Mouse (Mus musculus) adrenal gland, postnatal 25 days (tissue): Measurements from ENCODE around the gene Jdp2. TPM values are rescaled to one million over a fixed set of nuclear protein-coding genes. Genes with fewer than 3 reads are reported as not detected.

ENCODE experiments used
- DNase-seq: peaks from one replicate; pipeline ENCODE4 v3.0.0; 2021; ENCODE audit warnings: mixed read lengths
- total RNA-seq: library from RNA; stranded (reverse); gene quantifications from 2 replicates; pipeline ENCODE4 v1.2.3, GENCODE M21; 2021

Jdp2 gene
- total RNA-seq, 1 experiment from 2014 or later, result 16.4 TPM

- no peak for DNase-seq
These were observed 39.9 kb downstream of the Jdp2 start for GRCm38 (mm10) chr12:85638541-85639325.

- no peak for DNase-seq
These were observed 40.6 kb downstream of the Jdp2 start for GRCm38 (mm10) chr12:85639326-85640008.

- no peak for DNase-seq
These were observed 42.2 kb downstream of the Jdp2 start for GRCm38 (mm10) chr12:85640852-85641563.

- DNase-seq, result no peak
These were observed 42.7 kb downstream of the Jdp2 start for GRCm38 (mm10) chr12:85641564-85641931.

GRCm38 (mm10) chr12:85643735-85644134 lies 44.9 kb downstream of the Jdp2 start:
- DNase-seq, result peak; percentile 14

- peak; percentile 38 for DNase-seq
These were observed 46.8 kb downstream of the Jdp2 start for GRCm38 (mm10) chr12:85645664-85646063.

GRCm38 (mm10) chr12:85647346-85647745 lies 48.5 kb downstream of the Jdp2 start:
- DNase-seq, result peak; percentile 32

GRCm38 (mm10) chr12:85647955-85648354 lies 49.1 kb downstream of the Jdp2 start:
- no peak for DNase-seq

GRCm38 (mm10) chr12:85659319-85659718 lies 60.5 kb downstream of the Jdp2 start:
- no peak for DNase-seq

GRCm38 (mm10) chr12:85660855-85661254 lies 62.0 kb downstream of the Jdp2 start:
- no peak for DNase-seq

- DNase-seq, result peak; percentile 43
These were observed 63.4 kb downstream of the Jdp2 start for GRCm38 (mm10) chr12:85662232-85662631.

GRCm38 (mm10) chr12:85662896-85663295 lies 64.1 kb downstream of the Jdp2 start:
- DNase-seq, result peak; percentile 74

GRCm38 (mm10) chr12:85666112-85666511 lies 67.3 kb downstream of the Jdp2 start:
- no peak for DNase-seq

GRCm38 (mm10) chr12:85667071-85667470 lies 68.2 kb downstream of the Jdp2 start:
- DNase-seq, result no peak

GRCm38 (mm10) chr12:85668696-85669095 lies 69.9 kb downstream of the Jdp2 start:
- no peak for DNase-seq

GRCm38 (mm10) chr12:85670080-85670479 lies 71.3 kb downstream of the Jdp2 start:
- DNase-seq, result no peak

GRCm38 (mm10) chr12:85673914-85674313 lies 75.1 kb downstream of the Jdp2 start:
- DNase-seq, result no peak

GRCm38 (mm10) chr12:85679117-85679516 lies 80.3 kb downstream of the Jdp2 start:
- no peak for DNase-seq

GRCm38 (mm10) chr12:85679808-85680207 lies 81.0 kb downstream of the Jdp2 start:
- DNase-seq, result no peak

- DNase-seq, result no peak
These were observed 83.5 kb downstream of the Jdp2 start for GRCm38 (mm10) chr12:85682328-85682727.

- no peak for DNase-seq
These were observed 85.8 kb downstream of the Jdp2 start for GRCm38 (mm10) chr12:85684411-85685275.
